Comparison of ENCODE assay signal across 28 mouse cellular contexts in genomic region chr14:62963632-62964031, GRCm38 (mm10). TPM values are rescaled to one million over a fixed set of nuclear protein-coding genes. Genes with fewer than 3 reads are reported as not detected.
DNase-seq lines count a peak whose midpoint lies in the region; ATAC-seq and TF ChIP-seq lines count a peak whose summit lies in the region.
"Had no signal": no experiment of that assay in that cellular context is flagged by ENCODE, and none has a peak within 500 bp of the region (broad histone marks: within the 10 kb centered on the region; RNA-seq: fewer than 3 reads in every experiment).

No protein-coding gene starts in this region.

- ATAC-seq in granulocyte monocyte progenitor cell, adult 5-6 weeks (replicated peaks; ENCODE audit: poor library complexity, severe bottlenecking), result peak; percentile 82
- peak; percentile 64 for ATAC-seq in megakaryocyte, adult 5-6 weeks (ENCODE audit: poor library complexity, severe bottlenecking)
- ATAC-seq: CD4-positive, CD25-positive, alpha-beta regulatory T cell, adult 4 months; forebrain, embryonic 13.5 days; forebrain, embryonic 15.5 days; forebrain, postnatal 0 days had no signal

- no peaks in the 10 kb centered on the region for H3K9me3 ChIP-seq in MEL (replicated peaks; ENCODE audit: insufficient read depth, low read length)
- H3K9me3 ChIP-seq: embryonic facial prominence, embryonic 10.5 days; embryonic facial prominence, embryonic 12.5 days; forebrain, embryonic 13.5 days; forebrain, embryonic 15.5 days; G1E had no signal

- H3K36me3 ChIP-seq in MEL (ENCODE audit: control insufficient read depth in 1 of 2, insufficient read depth in 2 of 2, low read length in 2 of 2), result no peaks in the 10 kb centered on the region
- H3K36me3 ChIP-seq: embryonic facial prominence, embryonic 12.5 days; G1E had no signal

- no peaks in the 10 kb centered on the region; a peak in 1 of 4 replicates for H3K27me3 ChIP-seq in MEL (ENCODE audit: control insufficient read depth in 1 of 2, insufficient read depth in 2 of 2, low read length in 2 of 2)
- H3K27me3 ChIP-seq: CH12.LX; embryonic facial prominence, embryonic 12.5 days; forebrain, embryonic 13.5 days; forebrain, embryonic 15.5 days had no signal

- no peak for TF ChIP-seq POLR2A in MEL (IDR thresholded peaks at IDR 0.05; ENCODE audit: control insufficient read depth in 1 of 2, insufficient read depth in 1 of 2, low read depth in 1 of 2, low read length in 2 of 2, poor library complexity in 1 of 2)

- TF ChIP-seq EP300 in MEL (IDR thresholded peaks at IDR 0.05; ENCODE audit: low read depth in 1 of 2, low read length in 2 of 2), result no peak

- no peaks in the 10 kb centered on the region for H3K79me2 ChIP-seq in MEL (ENCODE audit: control insufficient read depth, insufficient read depth, low read length, poor library complexity)

- H3K27ac ChIP-seq in MEL (ENCODE audit: control insufficient read depth, low read depth, low read length), result no peak overlapping the region
- H3K27ac ChIP-seq in gastrocnemius, adult 2 months, result no peak overlapping the region
- H3K27ac ChIP-seq: embryonic facial prominence, embryonic 10.5 days; embryonic facial prominence, embryonic 12.5 days; forebrain, embryonic 13.5 days; forebrain, embryonic 15.5 days had no signal

- peak; percentile 1 for DNase-seq in embryo, embryonic 10 days (ENCODE audit: low spot score)
- no peak for DNase-seq in embryo, embryonic 10.5 days (ENCODE audit: low spot score)
- no peak for DNase-seq in MEL (ENCODE audit: low read depth, low spot score)
- DNase-seq in testis, postnatal 14 days (ENCODE audit: low spot score), result no peak
- DNase-seq in heart, adult 8-10 months (ENCODE audit: low spot score), result no peak
- DNase-seq in gastrocnemius, adult 2 months, result no peak
- DNase-seq: adrenal gland, adult 2 months; adrenal gland, postnatal 10 days; adrenal gland, postnatal 36 days; B cell, adult 2 months; cerebellum, adult 11-12 months; cerebellum, adult 2 months; cerebellum, adult 9-10 months; cerebellum, postnatal 14 days; cerebellum, postnatal 36 days; forebrain, postnatal 0 days had no signal

- no peak overlapping the region for H3K9ac ChIP-seq in MEL (ENCODE audit: control insufficient read depth, low read depth, low read length, poor library complexity, severe bottlenecking)
- H3K9ac ChIP-seq: embryonic facial prominence, embryonic 12.5 days; forebrain, embryonic 13.5 days; forebrain, embryonic 15.5 days; forebrain, postnatal 0 days had no signal

- no peak overlapping the region for H3K4me3 ChIP-seq in MEL (ENCODE audit: control insufficient read depth in 1 of 2, insufficient read depth in 1 of 2, low read depth in 2 of 2, low read length in 2 of 2)
- H3K4me3 ChIP-seq in gastrocnemius, adult 2 months, result no peak overlapping the region
- H3K4me3 ChIP-seq: embryonic facial prominence, embryonic 10.5 days; embryonic facial prominence, embryonic 12.5 days; forebrain, embryonic 13.5 days; forebrain, embryonic 15.5 days had no signal

- TF ChIP-seq CTCF in MEL (IDR thresholded peaks at IDR 0.05 in 2 of 3, conservative IDR thresholded peaks at IDR 0.05 in 1 of 3; ENCODE audit: control insufficient read depth in 1 of 3, insufficient read depth in 1 of 3, low read depth in 2 of 3, low read length in 3 of 3, poor library complexity in 1 of 3, severe bottlenecking in 1 of 3), result no peak
- TF ChIP-seq CTCF in gastrocnemius, adult 2 months (IDR thresholded peaks at IDR 0.05), result no peak

- H3K4me1 ChIP-seq in MEL (ENCODE audit: control insufficient read depth in 1 of 2, insufficient read depth in 2 of 2, low read length in 2 of 2), result no peaks in the 10 kb centered on the region

- TF ChIP-seq RAD21 in MEL (IDR thresholded peaks at IDR 0.05; ENCODE audit: low read depth, low read length), result no peak

- intact Hi-C loops in gastrocnemius, adult 2 months (cut with DNase I), result no loop called here

TF ChIP-seq in MEL, 35 proteins besides CTCF, POLR2A, EP300 and RAD21:
- TF ChIP-seq USF1 (IDR thresholded peaks at IDR 0.05; ENCODE audit: low read depth, low read length) (peak; percentile 26; the same call in 1 of the 2 replicates), JUND (IDR thresholded peaks at IDR 0.05; ENCODE audit: low read depth, low read length) (no peak)

RNA-seq across cellular contexts. Expression of gene Defb48, which starts 20.7 kb away (rescaled TPM):
- not detected in 2 replicates for total RNA-seq in MEL (2012; rRNA removed)
- not detected for polyA plus RNA-seq in MEL (2012; ENCODE audit: insufficient read depth in 1 of 2, insufficient read length in 2 of 2, low read depth in 1 of 2, low replicate concordance in 2 of 2, missing spikeins in 1 of 2)
- total RNA-seq in granulocyte monocyte progenitor cell, adult 5-6 weeks (2014; fragmentation: Nextera tagmentation), result not detected in 2 replicates
- total RNA-seq in granulocyte monocyte progenitor cell, adult 5-6 weeks (2017), result not detected in 2 replicates
- not detected in 2 replicates for total RNA-seq in megakaryocyte, adult 5-6 weeks (2015)
- total RNA-seq in megakaryocyte, adult 5-6 weeks (2017), result not detected in 2 replicates
- not detected for total RNA-seq in heart, adult 8-10 months (2022)
- not detected for total RNA-seq in gastrocnemius, adult 2 months (2021)
- total RNA-seq: adrenal gland, adult 2 months; adrenal gland, postnatal 10 days; adrenal gland, postnatal 36 days; CH12.LX; forebrain, postnatal 0 days; G1E had no signal
- polyA plus RNA-seq: adrenal gland, adult 2 months; CD4-positive, CD25-positive, alpha-beta regulatory T cell, adult 4 months; cerebellum, adult 2 months; cortical plate, adult 2 months; embryonic facial prominence, embryonic 10.5 days; embryonic facial prominence, embryonic 12.5 days; embryonic facial prominence, embryonic 14.5 days; forebrain, embryonic 11.5 days; forebrain, embryonic 13.5 days; forebrain, embryonic 15.5 days; forebrain, postnatal 0 days; G1E had no signal

RNA-seq across cellular contexts. Expression of gene Defb47, which starts 34.2 kb away (rescaled TPM):
- total RNA-seq in MEL (2012; rRNA removed), result not detected in 2 replicates
- not detected for polyA plus RNA-seq in MEL (2012; ENCODE audit: insufficient read depth in 1 of 2, insufficient read length in 2 of 2, low read depth in 1 of 2, low replicate concordance in 2 of 2, missing spikeins in 1 of 2)
- total RNA-seq in granulocyte monocyte progenitor cell, adult 5-6 weeks (2014; fragmentation: Nextera tagmentation), result not detected in 2 replicates
- not detected in 2 replicates for total RNA-seq in granulocyte monocyte progenitor cell, adult 5-6 weeks (2017)
- total RNA-seq in megakaryocyte, adult 5-6 weeks (2015), result not detected in 2 replicates
- total RNA-seq in megakaryocyte, adult 5-6 weeks (2017), result not detected in 2 replicates
- total RNA-seq in heart, adult 8-10 months (2022), result not detected
- total RNA-seq in gastrocnemius, adult 2 months (2021), result not detected
- total RNA-seq: adrenal gland, adult 2 months; adrenal gland, postnatal 10 days; adrenal gland, postnatal 36 days; CH12.LX; forebrain, postnatal 0 days; G1E had no signal
- polyA plus RNA-seq: adrenal gland, adult 2 months; CD4-positive, CD25-positive, alpha-beta regulatory T cell, adult 4 months; cortical plate, adult 2 months; embryonic facial prominence, embryonic 10.5 days; embryonic facial prominence, embryonic 12.5 days; embryonic facial prominence, embryonic 14.5 days; forebrain, embryonic 11.5 days; forebrain, embryonic 13.5 days; forebrain, embryonic 15.5 days; forebrain, postnatal 0 days; G1E had no signal

RNA-seq across cellular contexts. Expression of gene Defb43, which starts 47.9 kb away (rescaled TPM):
- total RNA-seq in MEL (2012; rRNA removed), result not detected in 2 replicates
- polyA plus RNA-seq in MEL (2012; ENCODE audit: insufficient read depth in 1 of 2, insufficient read length in 2 of 2, low read depth in 1 of 2, low replicate concordance in 2 of 2, missing spikeins in 1 of 2), result not detected
- not detected in 2 replicates for total RNA-seq in granulocyte monocyte progenitor cell, adult 5-6 weeks (2014; fragmentation: Nextera tagmentation)
- not detected in 2 replicates for total RNA-seq in granulocyte monocyte progenitor cell, adult 5-6 weeks (2017)
- total RNA-seq in megakaryocyte, adult 5-6 weeks (2015), result not detected in 2 replicates
- not detected in 2 replicates for total RNA-seq in megakaryocyte, adult 5-6 weeks (2017)
- not detected for total RNA-seq in heart, adult 8-10 months (2022)
- total RNA-seq in gastrocnemius, adult 2 months (2021), result not detected
- total RNA-seq: adrenal gland, adult 2 months; adrenal gland, postnatal 10 days; adrenal gland, postnatal 36 days; CH12.LX; forebrain, postnatal 0 days; G1E had no signal
- polyA plus RNA-seq: adrenal gland, adult 2 months; CD4-positive, CD25-positive, alpha-beta regulatory T cell, adult 4 months; cerebellum, adult 2 months; cortical plate, adult 2 months; embryonic facial prominence, embryonic 10.5 days; embryonic facial prominence, embryonic 12.5 days; embryonic facial prominence, embryonic 14.5 days; forebrain, embryonic 11.5 days; forebrain, embryonic 13.5 days; forebrain, embryonic 15.5 days; forebrain, postnatal 0 days; G1E had no signal
